Mouse (Mus musculus) kidney, embryonic 16.5 days (tissue): ENCODE data around the gene Nlrp6. TPM values are rescaled to one million over a fixed set of nuclear protein-coding genes. Genes with fewer than 3 reads are reported as not detected.

Experiments
- ATAC-seq: fragments of 200-750 bp; cut with Nextera tagmentation; 2 replicates; pipeline ENCODE4 v1.8.0; 2017; ENCODE audit warnings: moderate TSS enrichment; ENCODE audit not compliant: low FRiP score, low TSS enrichment
- H3K27ac ChIP-seq: fragments of 300-500 bp; sonication (generic); 2 replicates; pipeline ENCODE4 v1.5.1; 2014; ENCODE audit warnings: low read length
- H3K27me3 ChIP-seq: fragments of 300-500 bp; sonication (generic); 2 replicates; pipeline ENCODE4 v1.6.1; 2014; ENCODE audit warnings: low read length, control low read depth, mixed read lengths; ENCODE audit not compliant: insufficient read depth
- H3K36me3 ChIP-seq: fragments of 300-500 bp; sonication (generic); 2 replicates; pipeline ENCODE4 v1.6.1; 2014; ENCODE audit warnings: low read length, control low read depth, mixed read lengths; ENCODE audit not compliant: insufficient read depth
- H3K4me1 ChIP-seq: fragments of 300-500 bp; sonication (generic); 2 replicates; pipeline ENCODE4 v1.6.1; 2014; ENCODE audit warnings: low read length, control low read depth, mixed read lengths; ENCODE audit not compliant: insufficient read depth
- H3K4me2 ChIP-seq: fragments of 300-500 bp; sonication (generic); replicated peaks from 2 replicates; pipeline ENCODE4 v1.6.1; 2014; ENCODE audit warnings: low read depth, low read length
- H3K4me3 ChIP-seq: fragments of 300-500 bp; sonication (generic); 2 replicates; pipeline ENCODE4 v1.5.1; 2014; ENCODE audit warnings: mild to moderate bottlenecking, low read length
- H3K9ac ChIP-seq: fragments of 300-500 bp; sonication (generic); replicated peaks from 2 replicates; pipeline ENCODE4 v1.6.1; 2014; ENCODE audit warnings: low read length
- H3K9me3 ChIP-seq: fragments of 300-500 bp; sonication (generic); 2 replicates; pipeline ENCODE4 v1.6.1; 2016; ENCODE audit warnings: low read length, control low read depth
- WGBS: fragments of 180-500 bp; shearing (Covaris S2); extraction: QIAGEN DNeasy Blood & Tissue Kit; methylation state at CpG from one replicate; pipeline ENCODE4 v1.1.7; 2014; 5-methylcytosine and 5-hydroxymethylcytosine counted together
- polyA plus RNA-seq: library from polyadenylated mRNA; unstranded; fragments of >200 nt; fragmentation: Nextera tagmentation; extraction: Ambion mirVana; gene quantifications from 2 replicates; pipeline ENCODE4 v1.2.1, GENCODE M21; 2015

Nlrp6 gene
- polyA plus RNA-seq, 1 experiment from 2014 or later = 2.2 TPM

GRCm38 (mm10) chr7:140907697-140908096 is 13.0 kb upstream of the Nlrp6 start:
- Histone ChIP-seq H3K9ac (no peak overlapping the region), H3K36me3 (no peaks in the 10 kb centered on the region), H3K4me2 (no peak overlapping the region), H3K4me1 (peaks cover 7% of the 10 kb centered on the region; the same call in 1 of the 2 replicates), H3K27me3 (no peaks in the 10 kb centered on the region), H3K9me3 (no peaks in the 10 kb centered on the region), H3K27ac (no peak overlapping the region), H3K4me3 (no peak overlapping the region)
- ATAC-seq = no peak
- WGBS = 84% methylated on average over 7 of the region's 7 CpGs

- H3K9me3 ChIP-seq = no peaks in the 10 kb centered on the region
- H3K27ac ChIP-seq = no peak overlapping the region
- no peak for ATAC-seq
- no peaks in the 10 kb centered on the region for H3K36me3 ChIP-seq
- 43% methylated on average over 7 of the region's 7 CpGs for WGBS
- no peak overlapping the region for H3K4me3 ChIP-seq
- H3K4me1 ChIP-seq = 0 out of 2 replicates have a peak, but pooled peaks cover 3% of the 10 kb centered on the region
- H3K4me2 ChIP-seq = no peak overlapping the region
- H3K27me3 ChIP-seq = no peaks in the 10 kb centered on the region
- no peak overlapping the region for H3K9ac ChIP-seq
Observed at GRCm38 (mm10) chr7:140908181-140908580, 12.5 kb upstream of the Nlrp6 start.

- no peak overlapping the region for H3K27ac ChIP-seq
- peak overlapping the region; percentile 54 for H3K4me2 ChIP-seq
Observed at GRCm38 (mm10) chr7:140908634-140909107, 12.0 kb upstream of the Nlrp6 start.

DNA sequence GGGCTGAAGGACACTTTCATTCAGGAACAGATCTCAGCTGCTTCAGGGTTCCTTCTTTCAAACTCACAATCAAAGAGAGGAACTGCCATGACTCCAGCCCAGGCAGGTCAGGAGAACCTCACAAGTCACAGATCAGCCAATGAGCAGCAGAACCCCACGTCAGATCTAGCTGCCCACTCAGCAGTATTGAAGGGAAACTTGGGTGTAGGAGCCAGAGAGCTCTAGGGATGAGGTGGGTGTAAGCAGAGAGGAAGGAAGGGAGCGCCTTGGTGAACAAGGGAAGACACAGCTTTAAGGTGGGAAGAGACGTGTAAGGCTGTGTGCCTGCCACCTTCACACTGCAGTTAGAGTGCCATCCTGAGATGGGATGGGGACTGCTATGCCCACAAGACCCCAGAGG is 8.4 kb upstream of the Nlrp6 start:
- no peak overlapping the region for H3K4me3 ChIP-seq
- peak overlapping the region; percentile 73 for H3K27ac ChIP-seq
- H3K4me2 ChIP-seq = no peak overlapping the region
- no peaks in the 10 kb centered on the region for H3K9me3 ChIP-seq
- ATAC-seq = no peak
- 0 out of 2 replicates have a peak overlapping the region, but pooled peaks have one; percentile 18 for H3K9ac ChIP-seq
- 63% methylated on average over 3 of the region's 3 CpGs for WGBS
- H3K36me3 ChIP-seq = no peaks in the 10 kb centered on the region
- H3K27me3 ChIP-seq = no peaks in the 10 kb centered on the region
- H3K4me1 ChIP-seq = 0 out of 2 replicates have a peak, but pooled peaks cover 3% of the 10 kb centered on the region

More at GRCm38 (mm10) chr7:140908634-140909107, 12.0 kb upstream of the Nlrp6 start:
- H3K36me3 ChIP-seq = no peaks in the 10 kb centered on the region
- no peaks in the 10 kb centered on the region for H3K27me3 ChIP-seq
- 0 out of 2 replicates have a peak overlapping the region, but pooled peaks have one; percentile 9 for H3K9ac ChIP-seq
- H3K4me3 ChIP-seq = peak overlapping the region; percentile 40
- under 1% methylated on average over 19 of the region's 19 CpGs for WGBS
- H3K4me1 ChIP-seq = 0 out of 2 replicates have a peak, but pooled peaks cover 3% of the 10 kb centered on the region
- peak; percentile 86 for ATAC-seq
- no peaks in the 10 kb centered on the region for H3K9me3 ChIP-seq

- Histone ChIP-seq H3K4me2 (no peak overlapping the region), H3K4me1 (0 out of 2 replicates have a peak, but pooled peaks cover 3% of the 10 kb centered on the region), H3K9ac (no peak overlapping the region), H3K27ac (peak overlapping the region; percentile 73), H3K4me3 (no peak overlapping the region), H3K36me3 (no peaks in the 10 kb centered on the region), H3K27me3 (no peaks in the 10 kb centered on the region), H3K9me3 (no peaks in the 10 kb centered on the region)
- WGBS = 54% methylated on average over 5 of the region's 5 CpGs
- ATAC-seq = peak; percentile 60
Observed at GRCm38 (mm10) chr7:140912846-140913482, 7.7 kb upstream of the Nlrp6 start.

GRCm38 (mm10) chr7:140914031-140914690 is 6.5 kb upstream of the Nlrp6 start:
- Histone ChIP-seq H3K27ac (no peak overlapping the region), H3K4me1 (0 out of 2 replicates have a peak, but pooled peaks cover 2% of the 10 kb centered on the region)
- no peak for ATAC-seq

GRCm38 (mm10) chr7:140919911-140920310 is 791 bp upstream of the Nlrp6 start:
- WGBS = 37% methylated on average over 4 of the region's 4 CpGs
- Histone ChIP-seq H3K4me1 (peaks cover 17% of the 10 kb centered on the region), H3K9me3 (no peaks in the 10 kb centered on the region), H3K4me3 (no peak overlapping the region), H3K4me2 (no peak overlapping the region), H3K27me3 (peaks cover 61% of the 10 kb centered on the region), H3K27ac (no peak overlapping the region), H3K9ac (no peak overlapping the region), H3K36me3 (no peaks in the 10 kb centered on the region)
- ATAC-seq = no peak

More at GRCm38 (mm10) chr7:140914031-140914690, 6.5 kb upstream of the Nlrp6 start:
- Histone ChIP-seq H3K27me3 (peaks cover 3% of the 10 kb centered on the region; the same call in 1 of the 2 replicates), H3K9me3 (no peaks in the 10 kb centered on the region), H3K4me3 (no peak overlapping the region), H3K36me3 (no peaks in the 10 kb centered on the region), H3K4me2 (no peak overlapping the region), H3K9ac (no peak overlapping the region)
- 82% methylated on average over 8 of the region's 8 CpGs for WGBS

GRCm38 (mm10) chr7:140921225-140921975 is 698 bp downstream of the Nlrp6 start:
- ATAC-seq = no peak
- H3K4me3 ChIP-seq = no peak overlapping the region
- WGBS = 20% methylated on average over 22 of the region's 22 CpGs
- H3K9me3 ChIP-seq = no peaks in the 10 kb centered on the region
- peaks cover 17% of the 10 kb centered on the region for H3K4me1 ChIP-seq
- peaks cover 67% of the 10 kb centered on the region for H3K27me3 ChIP-seq
- no peak overlapping the region for H3K9ac ChIP-seq
- H3K36me3 ChIP-seq = no peaks in the 10 kb centered on the region
- H3K27ac ChIP-seq = no peak overlapping the region
- H3K4me2 ChIP-seq = peak overlapping the region; percentile 64

DNA sequence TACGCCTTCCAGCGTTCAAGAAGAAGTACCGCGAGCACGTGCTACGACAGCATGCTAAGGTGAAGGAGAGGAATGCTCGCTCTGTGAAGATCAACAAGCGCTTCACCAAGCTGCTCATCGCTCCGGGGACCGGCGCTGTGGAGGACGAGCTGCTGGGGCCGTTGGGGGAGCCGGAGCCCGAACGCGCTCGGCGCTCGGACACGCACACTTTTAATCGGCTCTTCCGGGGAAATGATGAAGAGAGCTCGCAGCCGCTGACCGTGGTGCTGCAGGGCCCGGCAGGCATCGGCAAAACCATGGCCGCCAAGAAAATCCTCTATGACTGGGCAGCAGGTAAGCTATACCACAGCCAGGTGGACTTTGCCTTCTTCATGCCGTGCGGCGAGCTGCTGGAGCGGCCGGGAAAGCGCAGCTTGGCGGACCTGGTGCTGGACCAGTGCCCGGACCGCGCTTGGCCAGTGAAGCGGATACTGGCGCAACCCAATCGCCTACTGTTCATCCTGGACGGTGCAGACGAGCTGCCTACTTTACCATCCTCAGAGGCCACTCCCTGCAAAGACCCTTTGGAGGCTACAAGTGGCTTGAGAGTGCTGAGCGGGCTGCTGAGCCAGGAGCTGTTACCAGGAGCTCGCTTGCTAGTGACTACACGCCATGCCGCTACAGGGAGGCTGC is 1.8 kb downstream of the Nlrp6 start:
- Histone ChIP-seq H3K4me1 (peaks cover 17% of the 10 kb centered on the region), H3K4me2 (peak overlapping the region; percentile 64), H3K27ac (0 out of 2 replicates have a peak overlapping the region, but pooled peaks have one; percentile 6), H3K36me3 (no peaks in the 10 kb centered on the region), H3K27me3 (peaks cover 67% of the 10 kb centered on the region), H3K9ac (peak overlapping the region; percentile 31; the same call in 1 of the 2 replicates), H3K9me3 (no peaks in the 10 kb centered on the region), H3K4me3 (peak overlapping the region; percentile 44)
- WGBS = under 1% methylated on average over 49 of the region's 49 CpGs
- ATAC-seq = peak; percentile 92
